Mouse (Mus musculus): ENCODE measurements around the gene Zfp420.
"Not testable (repeated sequence)": the region's sequence is repeated elsewhere in the genome, so short reads cannot be mapped to it uniquely, and the experiment has no call there.

Zfp420 gene

DNA sequence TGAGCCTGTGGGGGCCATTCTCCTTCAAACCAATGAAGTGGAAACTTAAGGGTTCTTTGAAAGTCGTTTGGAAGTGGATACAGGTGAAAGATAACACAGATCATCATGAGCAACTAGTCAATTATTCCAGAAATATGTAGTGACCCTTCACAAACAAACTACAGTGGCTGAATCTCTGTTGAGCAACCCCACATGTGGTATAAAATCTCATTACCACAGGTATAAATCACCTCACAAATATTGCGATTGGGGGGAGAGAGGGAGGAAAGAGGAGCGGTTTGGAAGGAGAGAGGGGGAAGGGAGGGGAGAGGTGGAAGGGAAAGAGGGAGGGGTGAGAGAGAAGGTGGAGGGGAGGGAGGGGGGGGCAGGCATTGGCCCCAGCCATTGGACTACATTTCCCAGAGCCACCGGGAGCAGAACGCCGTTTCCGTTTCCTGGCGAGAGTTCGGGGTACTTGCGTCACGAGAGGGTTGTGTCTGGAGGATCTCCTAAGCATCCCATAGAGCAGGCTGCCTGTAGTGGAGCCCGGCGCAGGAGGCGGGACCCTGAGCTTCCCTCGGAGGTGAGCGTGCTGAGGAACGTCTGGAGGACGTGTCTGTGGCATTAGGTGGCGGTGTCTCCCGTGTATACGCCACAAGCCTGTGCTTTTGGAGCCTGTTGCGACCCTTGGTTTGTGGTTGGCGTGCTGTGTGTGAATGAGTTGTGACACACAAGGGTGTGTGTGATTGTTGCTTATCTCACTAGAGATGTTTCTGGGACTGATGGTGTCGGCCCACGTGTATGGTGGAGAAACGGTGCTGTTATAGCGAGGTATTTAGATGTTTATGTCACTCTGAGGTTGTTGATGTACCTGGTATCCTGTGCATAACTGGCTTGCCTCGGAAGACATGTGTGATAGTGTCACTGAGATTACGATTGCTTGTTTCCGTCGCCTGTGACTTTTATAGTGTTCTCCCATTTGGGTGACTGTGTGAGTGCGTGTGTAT is at the start of gene Zfp420:
Gene Zfp420 (plus strand): TSS at position 448 of the 986 bp plus-strand sequence.
- peak; percentile 90 for DNase-seq (ENCODE audit: extremely low read depth, low read depth)

DNA sequence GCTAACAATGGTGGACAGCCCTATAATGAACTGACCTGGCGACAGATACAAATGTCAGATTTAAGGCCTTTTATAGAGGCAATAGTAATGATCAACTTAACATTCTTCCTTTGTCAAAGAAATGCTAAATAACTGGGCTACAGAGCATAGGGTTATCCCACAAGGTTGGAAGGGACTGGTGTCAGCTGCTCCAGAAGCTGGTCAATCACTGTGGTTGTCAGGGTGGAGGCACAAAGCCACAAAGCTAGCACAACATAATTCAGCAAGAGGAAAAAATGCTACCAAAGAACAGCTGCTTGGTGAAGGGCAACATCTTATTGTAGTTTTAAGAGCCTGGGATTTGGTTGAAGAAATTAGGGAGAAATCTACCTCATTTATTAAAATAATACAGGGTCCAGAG is 47.5 kb upstream of the Zfp420 start:
- DNase-seq (ENCODE audit: extremely low read depth, low read depth) = no peak

DNA sequence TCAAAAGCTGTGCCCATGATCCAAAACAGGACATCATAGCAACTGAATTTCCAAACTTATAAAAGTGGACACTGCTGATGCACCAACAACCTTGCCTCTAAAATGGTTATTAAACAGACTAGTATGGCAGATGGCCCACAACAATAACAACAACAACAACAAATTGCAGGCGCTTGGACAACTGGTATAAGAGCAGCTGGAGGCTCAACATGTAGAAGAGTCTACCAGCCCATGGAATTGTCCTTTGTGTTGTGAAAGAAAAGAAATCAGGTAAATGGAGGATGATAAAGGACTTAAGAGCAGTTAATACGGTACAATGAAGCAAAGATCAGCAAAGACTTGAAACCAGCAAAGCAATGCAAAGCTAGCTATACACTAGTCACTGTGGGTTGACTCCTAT is 45.4 kb upstream of the Zfp420 start:
- DNase-seq (ENCODE audit: extremely low read depth, low read depth) = no peak

DNA sequence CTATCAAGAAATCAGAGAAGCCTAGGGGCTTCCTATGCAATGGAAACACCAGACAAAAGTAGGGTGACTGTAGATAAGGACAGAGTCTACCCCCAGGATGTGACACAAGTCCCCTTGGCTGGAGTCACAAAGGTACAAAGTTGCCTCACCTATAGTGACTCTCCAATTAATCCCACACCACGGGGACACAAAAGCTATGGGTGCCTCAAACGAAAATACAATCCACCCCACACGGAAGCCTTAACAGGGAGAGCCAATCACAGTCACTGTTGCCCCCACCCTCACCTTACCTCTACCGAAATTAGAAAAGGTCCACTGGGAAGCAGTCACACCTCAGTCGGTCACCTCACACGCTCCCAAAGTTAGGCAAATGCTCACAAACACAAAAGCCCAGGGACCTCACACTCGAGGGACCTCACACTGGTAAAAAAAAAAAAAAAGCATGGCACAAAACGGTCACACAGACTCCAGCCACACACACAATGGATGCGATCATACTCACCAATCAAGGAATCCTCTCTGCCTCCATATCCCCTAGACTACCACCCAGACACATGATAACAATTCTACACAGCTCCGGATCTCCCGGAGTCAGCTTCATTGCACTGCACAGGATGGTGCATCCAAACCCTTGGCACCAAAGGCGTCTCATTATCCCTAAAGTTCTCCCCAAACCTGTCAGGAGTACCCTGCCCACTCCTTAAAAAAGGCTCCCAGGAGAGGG is 44.6 kb upstream of the Zfp420 start:
- DNase-seq (ENCODE audit: extremely low read depth, low read depth) = no peak

DNA sequence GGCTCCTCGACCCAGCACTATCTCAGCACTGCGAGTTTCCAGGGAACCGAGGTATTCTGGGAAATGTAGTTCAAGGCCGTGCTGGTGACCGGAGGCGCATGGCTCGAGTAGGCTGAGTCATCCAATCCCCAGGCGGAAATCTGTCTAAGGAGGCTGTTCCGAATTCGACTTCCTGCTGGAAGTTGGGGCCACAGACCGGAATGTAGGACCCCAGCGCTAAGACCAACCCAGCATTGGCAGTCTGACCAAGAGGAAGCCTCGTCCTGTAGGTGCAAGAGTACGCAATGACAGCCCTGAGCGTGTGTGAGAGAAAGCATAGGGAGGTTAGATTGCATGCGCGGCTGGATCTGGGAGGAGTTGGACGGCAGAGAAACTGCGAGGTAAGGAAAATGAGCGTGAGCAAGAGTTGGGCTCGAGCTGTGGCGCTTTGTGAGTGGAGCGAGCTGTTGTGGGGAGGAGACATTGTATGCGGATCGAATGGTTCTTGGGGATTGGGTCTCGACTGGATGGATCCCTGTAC is 43.8 kb upstream of the Zfp420 start, which contains the start of gene Zfp790:
Gene Zfp790 (plus strand): TSS at position 205 of the 520 bp plus-strand sequence.
- peak; percentile 96 for DNase-seq (ENCODE audit: extremely low read depth, low read depth)

DNA sequence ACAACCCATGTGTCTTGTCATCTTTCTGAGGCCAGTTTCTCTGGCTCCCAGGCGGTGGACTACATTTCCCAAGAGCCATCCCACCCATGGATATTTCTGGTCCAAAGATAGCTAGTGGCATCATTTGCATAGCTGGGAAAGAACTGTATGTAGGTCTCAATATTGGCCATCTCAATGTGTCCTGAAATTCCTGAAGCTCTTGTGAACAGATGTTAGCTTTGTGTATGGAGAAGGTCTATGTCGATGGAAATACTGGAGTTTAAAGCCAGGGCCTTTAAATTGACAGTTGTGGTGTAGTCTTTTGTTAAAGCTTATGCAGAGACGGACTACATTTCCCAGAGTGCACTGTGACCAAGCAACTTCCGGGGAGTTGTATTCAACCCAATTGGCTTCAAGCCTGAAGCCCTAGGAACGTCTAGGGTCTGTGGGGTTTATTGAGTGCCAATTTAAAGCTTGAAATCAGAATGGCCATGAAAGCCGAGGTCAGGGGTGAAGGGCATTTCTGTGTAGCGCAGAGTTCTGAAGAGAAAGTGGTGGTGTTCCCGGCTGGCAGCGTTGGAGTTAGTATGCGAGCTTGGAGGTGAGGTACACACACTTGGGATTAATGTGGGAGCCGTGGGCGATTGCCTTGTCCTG is 41.0 kb upstream of the Zfp420 start:
- DNase-seq (ENCODE audit: extremely low read depth, low read depth) = peak; percentile 74

DNA sequence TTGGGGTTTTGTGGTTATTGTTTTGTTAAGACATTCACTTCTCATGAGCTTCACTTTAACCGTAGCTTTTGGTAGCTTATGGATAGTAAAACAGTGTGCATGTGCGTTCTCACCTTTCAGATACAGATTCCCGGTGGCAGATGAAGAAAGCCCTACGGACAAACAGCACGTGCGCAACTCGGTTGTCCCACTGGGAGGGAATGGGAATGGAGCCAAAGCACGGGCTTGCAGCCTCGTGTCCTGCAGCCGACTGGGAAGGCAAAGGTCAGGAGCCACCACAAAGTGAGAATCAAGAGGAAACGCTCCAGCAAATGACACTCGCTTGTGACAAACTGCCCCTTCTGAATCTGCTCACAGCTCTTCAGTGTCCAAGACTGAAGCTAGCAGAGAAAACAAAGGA is 31.8 kb upstream of the Zfp420 start:
- no peak for DNase-seq (ENCODE audit: extremely low read depth, low read depth)

DNA sequence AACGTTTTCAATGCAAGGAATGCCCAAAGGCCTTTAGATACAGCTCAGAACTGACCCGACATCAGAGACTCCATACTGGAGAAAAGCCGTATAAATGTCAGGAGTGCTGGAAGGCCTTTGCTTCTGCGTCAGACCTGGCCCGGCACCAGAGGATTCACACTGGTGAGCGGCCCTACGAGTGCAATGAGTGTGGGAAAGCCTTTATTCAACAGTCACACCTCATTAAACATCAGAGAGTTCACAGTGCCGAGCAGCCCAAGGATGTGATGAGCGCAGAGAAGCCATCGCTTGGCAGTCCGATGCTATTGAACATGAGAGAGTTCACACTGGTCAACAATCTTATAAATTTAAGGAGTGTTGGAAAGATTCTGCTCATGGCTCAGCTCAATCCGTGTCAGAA is 30.0 kb upstream of the Zfp420 start:
- no peak for DNase-seq (ENCODE audit: extremely low read depth, low read depth)

DNA sequence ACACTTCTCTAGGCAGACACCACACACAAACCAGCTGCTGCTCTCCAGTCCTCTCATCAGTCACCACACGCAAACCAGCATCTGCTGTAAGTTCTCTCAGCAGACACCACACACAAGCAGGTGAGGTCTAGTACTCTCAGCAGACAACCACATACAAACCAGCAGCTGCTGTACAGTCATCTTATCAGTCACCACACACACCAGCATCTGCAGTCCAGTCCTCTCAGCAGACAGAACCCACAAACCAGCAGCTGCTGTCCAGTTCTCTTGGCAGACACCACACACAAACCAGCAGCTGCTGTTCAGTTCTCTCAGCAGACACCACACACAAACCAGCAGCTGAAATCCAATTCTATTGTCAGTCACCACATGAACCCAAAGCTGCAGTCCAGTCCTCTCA is 23.0 kb upstream of the Zfp420 start:
- DNase-seq (ENCODE audit: extremely low read depth, low read depth) = no peak

DNA sequence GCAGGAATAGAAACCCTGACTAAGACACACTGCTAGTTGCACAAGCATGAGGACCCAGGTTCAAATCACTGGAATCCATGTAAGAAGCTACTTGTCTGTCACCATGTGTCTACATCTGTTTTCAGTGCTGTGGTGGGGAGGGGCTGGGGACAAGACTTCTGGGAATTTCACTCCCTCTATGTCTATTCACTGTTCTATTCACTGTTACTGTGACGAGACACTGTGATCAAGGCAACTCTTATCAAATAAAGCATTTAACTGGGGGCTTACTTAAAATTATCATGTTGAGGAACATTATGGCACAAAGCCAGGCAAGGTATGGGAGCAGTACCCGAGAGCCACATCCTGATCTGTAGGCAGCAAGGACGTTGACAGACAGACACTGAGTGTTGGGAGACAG is 20.5 kb upstream of the Zfp420 start:
- no peak for DNase-seq (ENCODE audit: extremely low read depth, low read depth)

DNA sequence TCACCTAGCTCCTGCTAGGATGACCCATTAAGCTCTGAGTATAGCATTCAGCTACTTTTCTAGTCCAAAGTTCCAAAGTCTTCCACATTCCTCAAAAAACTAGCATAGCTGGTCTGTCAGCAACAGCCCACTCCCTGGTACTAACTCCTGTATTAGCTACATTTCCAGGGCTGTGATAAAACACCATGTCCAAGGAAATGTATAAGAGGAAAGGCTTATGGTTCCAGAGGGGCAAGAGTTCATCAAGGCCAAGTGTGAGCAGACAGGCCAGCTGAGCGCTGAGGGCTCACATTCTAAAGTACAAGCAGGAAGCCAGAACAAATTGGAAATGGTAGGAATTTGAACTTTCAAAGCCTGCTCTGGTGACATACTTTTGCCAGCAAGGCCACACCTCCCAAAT is 17.7 kb upstream of the Zfp420 start:
- no peak for DNase-seq (ENCODE audit: extremely low read depth, low read depth)

DNA sequence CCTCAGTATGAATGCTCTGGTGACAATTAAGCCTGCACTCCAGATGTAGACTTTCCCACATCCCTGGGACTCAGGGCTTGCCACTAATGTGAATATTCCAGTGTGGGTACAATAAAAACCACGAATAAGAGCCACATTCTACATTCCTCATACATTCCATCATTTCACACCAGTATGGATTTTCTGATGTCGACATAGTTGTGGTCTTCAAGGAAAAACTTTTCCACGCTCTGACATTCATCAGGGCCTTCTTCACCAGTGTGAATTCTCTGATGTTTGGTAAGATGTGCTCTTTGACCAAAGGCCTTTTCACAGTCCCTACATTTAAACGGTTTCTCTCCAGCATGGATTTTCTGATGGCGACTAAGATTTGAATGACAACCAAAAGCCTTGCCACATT is 15.2 kb upstream of the Zfp420 start:
- no peak for DNase-seq (ENCODE audit: extremely low read depth, low read depth)

DNA sequence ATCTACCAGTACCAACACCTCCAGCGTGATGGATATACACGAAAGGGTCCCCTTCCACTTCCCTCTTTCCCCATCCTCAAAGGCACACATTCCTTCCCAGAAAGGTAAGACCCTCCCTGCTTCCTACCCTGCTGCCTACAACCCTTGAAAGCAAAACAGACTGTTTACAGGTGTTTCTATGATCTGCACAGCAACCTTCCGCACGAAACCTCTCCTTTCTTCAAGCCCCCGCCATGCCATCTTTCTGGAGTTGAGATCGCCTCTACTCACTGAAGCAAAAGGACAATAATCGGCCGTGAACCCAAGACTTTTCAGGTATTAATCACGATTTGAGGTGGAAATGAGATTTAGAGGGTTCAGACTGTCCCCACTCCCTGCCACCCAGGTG is 7.0 kb upstream of the Zfp420 start:
- no peak for DNase-seq (ENCODE audit: extremely low read depth, low read depth)

DNA sequence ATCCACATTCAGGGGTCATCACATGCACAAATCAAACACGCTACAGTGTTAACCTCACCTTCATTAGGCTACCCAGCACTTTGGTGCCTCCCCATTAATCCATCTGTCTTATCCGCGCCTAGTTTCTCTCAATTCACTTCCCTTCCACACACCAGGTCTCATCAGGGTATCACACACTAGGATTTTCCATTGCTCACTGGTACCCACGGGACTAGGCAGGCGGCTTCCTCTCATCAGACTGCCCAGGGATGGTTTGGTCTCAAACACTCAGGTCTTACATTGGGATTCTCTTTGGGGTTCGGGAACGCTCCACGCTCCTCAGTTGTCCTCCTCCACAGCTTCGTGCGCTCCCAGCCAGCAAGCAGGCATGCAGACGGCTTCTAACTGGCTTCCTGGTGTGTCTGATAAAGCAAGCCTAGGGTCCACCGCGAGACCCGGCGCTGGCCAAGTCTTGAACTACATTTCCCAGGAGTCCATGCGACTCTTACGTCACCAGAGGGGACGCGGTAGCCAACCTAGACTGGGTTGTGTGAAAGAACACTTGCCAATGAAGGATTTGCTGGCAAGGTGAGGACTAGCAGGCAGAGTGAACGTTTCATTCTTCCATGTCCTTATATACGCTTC is 6.4 kb upstream of the Zfp420 start, which contains the start of gene Zfp940:
Gene Zfp940 (minus strand): TSS at position 451 of the 624 bp plus-strand sequence.
- peak; percentile 88 for DNase-seq (ENCODE audit: extremely low read depth, low read depth)

DNA sequence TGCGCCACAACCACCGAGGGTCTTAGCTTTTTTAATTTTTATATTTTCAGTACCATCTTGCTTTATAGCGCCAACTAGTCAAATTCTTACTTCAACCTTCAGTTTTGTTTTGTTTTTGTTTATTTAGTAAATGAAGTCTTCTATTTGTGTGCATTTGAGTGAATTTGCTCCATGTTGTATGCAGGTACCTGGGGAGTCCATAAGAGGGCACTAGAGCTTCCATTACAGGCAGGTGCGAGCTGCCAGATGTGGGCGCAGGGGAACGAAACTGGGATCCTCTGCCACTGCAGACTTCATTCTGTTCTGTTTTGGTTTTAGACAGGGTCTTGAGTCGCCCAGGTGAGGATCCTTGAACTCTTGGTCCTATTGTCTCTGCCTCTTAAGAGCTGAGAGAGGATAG is 1.9 kb downstream of the Zfp420 start:
- peak; percentile 45 for DNase-seq (ENCODE audit: extremely low read depth, low read depth)

DNA sequence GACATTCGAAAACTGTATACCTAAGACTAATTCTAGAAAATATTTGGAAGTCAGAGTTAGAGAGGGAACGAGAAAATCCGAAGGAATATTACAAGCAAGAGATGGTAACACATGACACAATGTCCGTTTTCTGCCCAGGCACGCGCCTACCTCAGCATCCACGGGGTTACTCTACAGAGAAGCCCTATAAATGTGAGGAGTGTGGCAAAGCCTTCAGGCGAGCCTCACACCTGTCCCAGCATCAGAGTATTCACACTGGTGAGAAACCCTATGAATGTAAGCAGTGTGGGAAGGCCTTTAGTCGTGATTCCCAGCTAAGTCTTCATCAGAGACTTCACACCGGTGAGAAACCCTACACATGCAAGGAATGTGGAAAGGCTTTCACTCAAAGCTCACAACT is 14.5 kb downstream of the Zfp420 start:
- DNase-seq (ENCODE audit: extremely low read depth, low read depth) = no peak

DNA sequence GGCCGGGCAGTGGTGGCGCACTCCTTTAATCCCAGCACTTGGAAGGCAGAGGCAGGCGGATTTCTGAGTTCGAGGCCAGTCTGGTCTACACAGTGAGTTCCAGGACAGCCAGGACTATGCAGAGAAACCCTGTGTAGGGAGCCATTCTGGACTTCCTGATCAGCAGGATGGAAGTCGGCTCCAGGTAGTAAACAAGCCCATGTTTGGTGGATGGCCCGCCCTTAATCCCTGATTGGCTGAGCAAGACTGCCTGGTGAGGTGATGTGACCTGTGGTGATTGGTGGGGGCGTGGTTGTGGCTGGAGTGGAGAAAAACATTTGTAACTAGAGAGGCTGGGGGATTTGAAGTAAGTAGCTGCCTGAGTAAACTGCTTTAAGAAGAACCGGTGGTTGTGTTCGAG is 17.8 kb downstream of the Zfp420 start:
- not testable (repeated sequence) for DNase-seq (ENCODE audit: extremely low read depth, low read depth)

DNA sequence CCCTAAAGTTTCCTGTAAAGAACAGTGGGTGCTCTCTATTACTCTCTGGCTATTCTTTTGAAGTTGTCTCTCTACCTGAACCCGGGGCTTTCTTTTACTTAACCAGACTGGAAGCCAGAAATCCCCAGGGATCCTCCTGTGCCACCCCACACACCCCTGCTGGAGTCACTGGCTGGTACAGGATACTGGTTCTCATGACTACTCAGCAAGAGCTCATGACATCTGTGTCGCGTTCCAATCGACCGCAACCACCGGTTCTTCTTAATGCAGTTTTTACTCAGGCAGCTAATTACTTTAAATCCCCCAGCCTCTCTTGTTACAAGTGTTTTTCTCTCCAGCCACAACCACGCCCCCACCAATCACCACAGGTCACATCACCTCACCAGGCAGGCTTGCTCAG is 20.3 kb downstream of the Zfp420 start:
- no peak for DNase-seq (ENCODE audit: extremely low read depth, low read depth)

DNA sequence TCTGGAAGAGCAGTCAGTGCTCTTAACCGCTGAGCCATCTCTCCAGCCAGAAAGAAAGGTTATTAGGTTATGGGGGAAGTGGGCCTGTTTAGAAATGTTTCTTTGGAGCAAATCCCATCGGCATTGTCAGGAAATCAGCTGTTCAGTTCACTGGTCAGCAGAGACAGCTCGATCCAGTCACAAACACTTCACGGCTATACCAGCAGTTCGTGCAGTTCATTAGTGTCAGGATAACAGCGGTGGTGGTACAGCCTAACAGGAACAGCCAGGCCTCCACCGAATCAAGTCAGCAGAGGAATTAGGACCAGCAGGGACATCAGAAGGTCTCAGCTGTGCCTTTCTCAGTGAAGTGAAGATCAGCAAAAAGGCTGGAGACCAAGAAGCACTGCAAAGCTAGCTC is 21.1 kb downstream of the Zfp420 start:
- DNase-seq (ENCODE audit: extremely low read depth, low read depth) = no peak

DNA sequence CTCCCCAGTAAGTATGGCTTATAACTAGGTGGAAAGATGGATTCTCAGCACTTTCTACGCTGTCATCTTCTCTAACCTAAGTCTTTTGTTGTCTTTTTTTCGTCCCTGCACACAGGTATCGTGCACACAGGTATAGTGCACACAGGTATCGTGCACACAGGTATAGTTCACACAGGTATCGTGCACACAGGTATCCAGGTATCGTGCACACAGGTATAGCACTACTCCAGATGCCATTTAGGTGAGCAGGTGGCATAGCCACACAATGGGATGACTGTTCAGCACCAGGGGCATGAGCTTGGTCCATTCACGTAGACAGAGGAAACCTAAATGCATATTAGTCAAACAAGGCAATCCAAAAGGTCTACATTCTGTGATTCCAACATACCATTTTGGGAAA is 30.7 kb downstream of the Zfp420 start:
- DNase-seq (ENCODE audit: extremely low read depth, low read depth) = no peak

DNA sequence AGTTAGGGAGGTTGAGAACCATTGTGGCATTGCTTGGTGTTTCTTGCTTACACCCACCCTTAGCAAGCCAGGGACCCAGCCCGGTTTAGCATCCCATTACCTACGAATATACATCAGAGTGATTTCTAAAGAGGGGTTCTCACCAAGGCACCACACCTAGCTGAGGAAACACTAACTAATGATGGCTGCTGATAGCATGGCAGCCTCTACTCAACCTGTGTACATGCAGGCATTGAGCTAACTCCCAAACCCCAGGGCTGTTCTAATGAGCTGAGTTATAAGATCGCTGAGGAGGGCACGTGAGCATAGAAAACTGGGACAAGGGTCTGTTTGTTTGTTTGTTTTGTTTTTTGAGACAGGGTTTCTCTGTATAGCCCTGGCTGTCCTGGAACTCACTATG is 33.0 kb downstream of the Zfp420 start:
- DNase-seq (ENCODE audit: extremely low read depth, low read depth) = no peak
